Mouse (Mus musculus): Measurements from ENCODE around the gene Smim13. TPM values are rescaled to one million over a fixed set of nuclear protein-coding genes. Genes with fewer than 3 reads are reported as not detected.

The Smim13 gene
- 28.9 TPM for polyA plus RNA-seq (2014; fragmentation: Illumina TruSeq; extraction: RNeasy Lipid Tissue Mini Kit (QIAGEN cat#74804); ENCODE audit: low read depth, low replicate concordance)

DNA sequence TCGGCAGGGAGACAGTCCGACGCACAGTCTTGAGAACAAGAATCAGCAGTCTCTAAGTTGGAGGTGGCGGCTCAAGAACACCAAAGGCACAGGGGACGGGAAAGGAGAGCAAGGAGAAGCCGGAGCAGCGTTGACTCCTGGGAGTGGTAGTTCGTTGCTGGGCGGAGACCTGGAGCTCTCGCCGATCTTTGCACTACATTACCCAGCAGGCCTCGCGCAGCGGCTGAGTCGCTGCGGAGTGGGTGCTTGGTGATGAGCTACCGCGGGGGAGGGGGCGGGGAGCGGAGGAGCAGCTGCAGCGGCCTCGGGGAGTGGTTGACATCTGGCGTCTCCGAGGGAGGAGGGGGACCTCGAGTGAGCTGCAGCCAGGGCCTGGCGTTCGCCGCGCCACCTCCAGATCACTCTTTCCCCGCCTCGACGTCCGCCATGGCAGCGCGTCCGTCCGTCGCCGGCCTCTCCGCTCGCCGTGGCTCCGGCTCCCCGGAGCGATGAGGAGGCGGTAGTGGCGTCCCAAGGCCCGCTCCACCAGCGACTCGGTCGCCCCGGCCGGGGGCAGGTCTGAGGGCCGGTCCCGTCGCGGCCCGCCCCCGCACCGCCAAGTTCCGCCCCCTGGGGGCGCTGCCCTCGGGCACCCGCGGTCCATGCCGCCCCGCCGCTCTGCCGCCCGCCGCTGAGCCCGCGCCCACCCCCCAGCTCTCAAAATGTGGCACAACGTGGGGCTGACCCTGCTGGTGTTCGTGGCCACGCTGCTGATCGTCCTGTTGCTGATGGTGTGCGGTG, at the start of gene Smim13:
Gene Smim13, plus strand, starts transcription at position 307 of the 780 bp plus-strand sequence.

DNA sequence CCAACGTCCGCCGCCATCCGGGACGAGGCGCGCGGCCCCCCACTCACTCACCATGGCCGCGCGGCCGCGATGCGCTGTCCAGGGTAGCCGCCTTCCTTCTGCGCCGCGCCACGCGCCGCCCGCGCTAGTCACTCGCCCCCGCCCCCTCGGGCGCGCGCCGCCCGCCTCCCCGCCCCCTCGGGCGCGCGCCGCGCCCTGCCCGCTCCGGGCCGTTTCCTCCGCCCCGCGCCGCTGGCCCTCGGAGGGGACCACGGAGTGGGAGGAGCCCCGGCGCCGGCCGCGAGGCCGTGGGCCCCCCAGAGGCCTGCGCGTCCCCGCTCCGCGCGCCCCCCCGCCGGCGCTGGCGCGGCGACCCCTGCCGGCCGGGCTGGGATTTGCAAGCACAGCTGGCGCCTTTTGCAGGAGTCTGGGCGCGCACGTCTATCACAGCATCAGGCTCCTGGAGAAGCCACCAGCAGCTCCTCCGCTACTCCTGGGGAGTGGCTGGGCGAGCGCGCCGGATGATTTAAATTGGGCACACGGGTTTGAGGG, 29.3 kb upstream of the Smim13 start, which contains the start of gene Elovl2:
Gene Elovl2, minus strand, starts transcription at position 102 of the 531 bp plus-strand sequence.

DNA sequence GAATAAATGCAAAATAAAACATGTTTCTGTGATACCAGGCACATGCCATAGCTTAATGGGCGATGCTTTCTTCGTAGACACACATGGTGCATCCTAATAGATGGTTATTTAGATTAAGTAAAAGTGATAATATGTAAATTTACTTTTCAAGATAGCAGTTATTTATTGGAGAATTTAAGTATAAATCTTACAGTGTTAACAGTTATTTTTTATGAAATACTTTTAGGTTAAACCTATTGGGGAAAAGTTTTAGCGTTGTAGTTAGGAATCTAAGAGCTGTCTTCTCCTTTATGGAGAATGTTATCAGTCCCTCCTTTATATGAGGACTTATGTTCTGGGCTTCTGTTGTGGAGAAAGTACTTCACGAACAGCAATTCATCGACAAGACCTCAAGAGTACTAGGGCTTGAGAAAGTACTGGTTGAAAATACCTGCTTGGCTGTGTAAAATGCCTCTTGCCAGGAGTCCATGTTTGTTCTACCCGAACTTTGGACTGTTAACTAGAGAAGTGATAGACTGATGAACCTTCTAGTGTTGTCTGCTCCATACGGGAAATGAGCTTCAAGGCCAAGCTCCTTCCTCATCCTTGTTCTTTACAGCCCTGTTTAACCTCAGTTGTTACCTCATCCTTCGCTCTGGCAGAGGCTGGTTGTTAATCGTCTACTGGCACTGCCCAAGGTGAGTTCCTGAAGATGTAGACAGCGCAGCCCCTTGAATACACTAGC, 24.4 kb downstream of the Smim13 start, which contains the start of gene Gm17364:
Gene Gm17364, minus strand, starts transcription at position 51 of the 724 bp plus-strand sequence.

Other genes starting within 250 kb of the Smim13 start
- 40.1 TPM for gene Pak1ip1, start 248.8 kb upstream of the Smim13 start, polyA plus RNA-seq (2014; fragmentation: Illumina TruSeq; extraction: RNeasy Lipid Tissue Mini Kit (QIAGEN cat#74804); ENCODE audit: low read depth, low replicate concordance)
- 79.4 TPM for gene Tmem14c, start 233.6 kb upstream of the Smim13 start, polyA plus RNA-seq (2014; fragmentation: Illumina TruSeq; extraction: RNeasy Lipid Tissue Mini Kit (QIAGEN cat#74804); ENCODE audit: low read depth, low replicate concordance)
- gene Mak, start 170.1 kb upstream of the Smim13 start, polyA plus RNA-seq (2014; fragmentation: Illumina TruSeq; extraction: RNeasy Lipid Tissue Mini Kit (QIAGEN cat#74804); ENCODE audit: low read depth, low replicate concordance) = not detected
- gene Gcm2, start 138.8 kb upstream of the Smim13 start, polyA plus RNA-seq (2014; fragmentation: Illumina TruSeq; extraction: RNeasy Lipid Tissue Mini Kit (QIAGEN cat#74804); ENCODE audit: low read depth, low replicate concordance) = not detected
- gene Sycp2l, start 135.5 kb upstream of the Smim13 start, polyA plus RNA-seq (2014; fragmentation: Illumina TruSeq; extraction: RNeasy Lipid Tissue Mini Kit (QIAGEN cat#74804); ENCODE audit: low read depth, low replicate concordance) = not detected
- 395 TPM for gene Elovl2, start 29.4 kb upstream of the Smim13 start, polyA plus RNA-seq (2014; fragmentation: Illumina TruSeq; extraction: RNeasy Lipid Tissue Mini Kit (QIAGEN cat#74804); ENCODE audit: low read depth, low replicate concordance)
- gene Gm17364, start 24.1 kb downstream of the Smim13 start, polyA plus RNA-seq (2014; fragmentation: Illumina TruSeq; extraction: RNeasy Lipid Tissue Mini Kit (QIAGEN cat#74804); ENCODE audit: low read depth, low replicate concordance) = not detected
- gene Nedd9, start 237.5 kb downstream of the Smim13 start, polyA plus RNA-seq (2014; fragmentation: Illumina TruSeq; extraction: RNeasy Lipid Tissue Mini Kit (QIAGEN cat#74804); ENCODE audit: low read depth, low replicate concordance) = 2.5 TPM

Measured in liver, adult 10 weeks (tissue).